Mouse (Mus musculus): ENCODE results near the gene Hrct1. TPM values are rescaled to one million over a fixed set of nuclear protein-coding genes. Genes with fewer than 3 reads are reported as not detected.

The Hrct1 gene
- polyA plus RNA-seq, 1 experiment from 2014 or later: 1.0 TPM

- Histone ChIP-seq H3K4me3 (ENCODE audit: low read length) (no peak within 1 kb of the TSS), H3K27ac (ENCODE audit: low read depth, low read length) (no peak within 1 kb of the TSS), H3K9me3 (ENCODE audit: control insufficient read depth, low read length) (no peaks in the 10 kb centered on the region), H3K36me3 (ENCODE audit: control insufficient read depth, insufficient read depth, low read length) (no peaks in the 10 kb centered on the region), H3K4me2 (replicated peaks; ENCODE audit: low read depth, low read length) (no peak within 1 kb of the TSS), H3K9ac (ENCODE audit: low read depth, low read length) (no peak within 1 kb of the TSS), H3K27me3 (ENCODE audit: control insufficient read depth, insufficient read depth, low read length) (no peaks in the 10 kb centered on the region), H3K4me1 (ENCODE audit: control insufficient read depth, insufficient read depth, low read length) (no peaks in the 10 kb centered on the region)
- 91% methylated on average over 6 of the region's 6 CpGs for WGBS
- no peak for ATAC-seq (ENCODE audit: low FRiP score, low TSS enrichment)
These were observed 26.3 kb upstream of the Hrct1 start, which contains the start of gene Olfr70 for GRCm38 (mm10) chr4:43700707-43701106. Gene Olfr70 (minus strand): TSS chr4:43700807.

GRCm38 (mm10) chr4:43703439-43703838 is 23.5 kb upstream of the Hrct1 start:
- H3K36me3 ChIP-seq (ENCODE audit: control insufficient read depth, insufficient read depth, low read length): no peaks in the 10 kb centered on the region
- H3K4me3 ChIP-seq (ENCODE audit: low read length): no peak overlapping the region
- H3K9me3 ChIP-seq (ENCODE audit: control insufficient read depth, low read length): no peaks in the 10 kb centered on the region
- H3K27me3 ChIP-seq (ENCODE audit: control insufficient read depth, insufficient read depth, low read length): no peaks in the 10 kb centered on the region
- H3K27ac ChIP-seq (ENCODE audit: low read depth, low read length): no peak overlapping the region
- ATAC-seq (ENCODE audit: low FRiP score, low TSS enrichment): no peak
- no peak overlapping the region for H3K9ac ChIP-seq (ENCODE audit: low read depth, low read length)
- no peaks in the 10 kb centered on the region for H3K4me1 ChIP-seq (ENCODE audit: control insufficient read depth, insufficient read depth, low read length)
- H3K4me2 ChIP-seq (replicated peaks; ENCODE audit: low read depth, low read length): no peak overlapping the region
- WGBS: 72% methylated on average over 6 of the region's 6 CpGs

GRCm38 (mm10) chr4:43703851-43704250 is 23.1 kb upstream of the Hrct1 start:
- Histone ChIP-seq H3K9me3 (ENCODE audit: control insufficient read depth, low read length) (no peaks in the 10 kb centered on the region), H3K36me3 (ENCODE audit: control insufficient read depth, insufficient read depth, low read length) (no peaks in the 10 kb centered on the region), H3K4me2 (replicated peaks; ENCODE audit: low read depth, low read length) (no peak overlapping the region), H3K9ac (ENCODE audit: low read depth, low read length) (no peak overlapping the region), H3K27ac (ENCODE audit: low read depth, low read length) (no peak overlapping the region), H3K4me3 (ENCODE audit: low read length) (no peak overlapping the region), H3K27me3 (ENCODE audit: control insufficient read depth, insufficient read depth, low read length) (no peaks in the 10 kb centered on the region), H3K4me1 (ENCODE audit: control insufficient read depth, insufficient read depth, low read length) (no peaks in the 10 kb centered on the region)
- 53% methylated on average over 8 of the region's 8 CpGs for WGBS
- no peak for ATAC-seq (ENCODE audit: low FRiP score, low TSS enrichment)

- Histone ChIP-seq H3K9ac (ENCODE audit: low read depth, low read length) (no peak overlapping the region), H3K4me1 (ENCODE audit: control insufficient read depth, insufficient read depth, low read length) (no peaks in the 10 kb centered on the region), H3K4me2 (replicated peaks; ENCODE audit: low read depth, low read length) (no peak overlapping the region), H3K27ac (ENCODE audit: low read depth, low read length) (no peak overlapping the region), H3K36me3 (ENCODE audit: control insufficient read depth, insufficient read depth, low read length) (no peaks in the 10 kb centered on the region), H3K27me3 (ENCODE audit: control insufficient read depth, insufficient read depth, low read length) (no peaks in the 10 kb centered on the region), H3K9me3 (ENCODE audit: control insufficient read depth, low read length) (no peaks in the 10 kb centered on the region), H3K4me3 (ENCODE audit: low read length) (no peak overlapping the region)
- WGBS: 72% methylated on average over 13 of the region's 13 CpGs
- no peak for ATAC-seq (ENCODE audit: low FRiP score, low TSS enrichment)
These were observed 21.0 kb upstream of the Hrct1 start for GRCm38 (mm10) chr4:43705991-43706390.

- ATAC-seq (ENCODE audit: low FRiP score, low TSS enrichment): no peak
- no peak within 1 kb of the TSS for H3K4me3 ChIP-seq (ENCODE audit: low read length)
- no peak within 1 kb of the TSS for H3K4me2 ChIP-seq (replicated peaks; ENCODE audit: low read depth, low read length)
- no peaks in the 10 kb centered on the region for H3K27me3 ChIP-seq (ENCODE audit: control insufficient read depth, insufficient read depth, low read length)
- no peaks in the 10 kb centered on the region for H3K36me3 ChIP-seq (ENCODE audit: control insufficient read depth, insufficient read depth, low read length)
- no peak within 1 kb of the TSS for H3K27ac ChIP-seq (ENCODE audit: low read depth, low read length)
- no peaks in the 10 kb centered on the region for H3K9me3 ChIP-seq (ENCODE audit: control insufficient read depth, low read length)
- no peaks in the 10 kb centered on the region for H3K4me1 ChIP-seq (ENCODE audit: control insufficient read depth, insufficient read depth, low read length)
- H3K9ac ChIP-seq (ENCODE audit: low read depth, low read length): no peak within 1 kb of the TSS
- 68% methylated on average over 6 of the region's 6 CpGs for WGBS
These were observed 17.1 kb upstream of the Hrct1 start, which contains the start of gene Olfr71 for GRCm38 (mm10) chr4:43709869-43710268. Gene Olfr71 (minus strand): TSS chr4:43710255.

- WGBS: 0% methylated on average over 2 of the region's 2 CpGs
- H3K4me1 ChIP-seq (ENCODE audit: control insufficient read depth, insufficient read depth, low read length): no peaks in the 10 kb centered on the region
- no peak overlapping the region for H3K27ac ChIP-seq (ENCODE audit: low read depth, low read length)
- H3K4me3 ChIP-seq (ENCODE audit: low read length): no peak overlapping the region
- no peak overlapping the region for H3K9ac ChIP-seq (ENCODE audit: low read depth, low read length)
- H3K9me3 ChIP-seq (ENCODE audit: control insufficient read depth, low read length): no peaks in the 10 kb centered on the region
- H3K36me3 ChIP-seq (ENCODE audit: control insufficient read depth, insufficient read depth, low read length): no peaks in the 10 kb centered on the region
- no peaks in the 10 kb centered on the region for H3K27me3 ChIP-seq (ENCODE audit: control insufficient read depth, insufficient read depth, low read length)
- no peak overlapping the region for H3K4me2 ChIP-seq (replicated peaks; ENCODE audit: low read depth, low read length)
- ATAC-seq (ENCODE audit: low FRiP score, low TSS enrichment): 0 out of 2 replicates have a peak, but pooled peaks have one; percentile 33
These were observed 15.2 kb upstream of the Hrct1 start for GRCm38 (mm10) chr4:43711821-43712220.

GRCm38 (mm10) chr4:43713652-43714219 is 13.3 kb upstream of the Hrct1 start:
- Histone ChIP-seq H3K36me3 (ENCODE audit: control insufficient read depth, insufficient read depth, low read length) (no peaks in the 10 kb centered on the region), H3K9me3 (ENCODE audit: control insufficient read depth, low read length) (no peaks in the 10 kb centered on the region), H3K4me2 (replicated peaks; ENCODE audit: low read depth, low read length) (no peak overlapping the region), H3K27ac (ENCODE audit: low read depth, low read length) (no peak overlapping the region), H3K4me1 (ENCODE audit: control insufficient read depth, insufficient read depth, low read length) (no peaks in the 10 kb centered on the region), H3K4me3 (ENCODE audit: low read length) (no peak overlapping the region), H3K27me3 (ENCODE audit: control insufficient read depth, insufficient read depth, low read length) (no peaks in the 10 kb centered on the region), H3K9ac (ENCODE audit: low read depth, low read length) (no peak overlapping the region)
- 14% methylated on average over 7 of the region's 7 CpGs for WGBS
- ATAC-seq (ENCODE audit: low FRiP score, low TSS enrichment): 0 out of 2 replicates have a peak, but pooled peaks have one; percentile 24

- WGBS: 76% methylated on average over 13 of the region's 16 CpGs
- Histone ChIP-seq H3K36me3 (ENCODE audit: control insufficient read depth, insufficient read depth, low read length) (no peaks in the 10 kb centered on the region), H3K9ac (ENCODE audit: low read depth, low read length) (no peak overlapping the region), H3K27me3 (ENCODE audit: control insufficient read depth, insufficient read depth, low read length) (no peaks in the 10 kb centered on the region), H3K4me2 (replicated peaks; ENCODE audit: low read depth, low read length) (no peak overlapping the region), H3K4me3 (ENCODE audit: low read length) (no peak overlapping the region), H3K27ac (ENCODE audit: low read depth, low read length) (no peak overlapping the region), H3K9me3 (ENCODE audit: control insufficient read depth, low read length) (no peaks in the 10 kb centered on the region), H3K4me1 (ENCODE audit: control insufficient read depth, insufficient read depth, low read length) (no peaks in the 10 kb centered on the region)
- ATAC-seq (ENCODE audit: low FRiP score, low TSS enrichment): no peak
These were observed 6.3 kb upstream of the Hrct1 start for GRCm38 (mm10) chr4:43720491-43721228.

GRCm38 (mm10) chr4:43722191-43722590 is 4.8 kb upstream of the Hrct1 start:
- Histone ChIP-seq H3K9ac (ENCODE audit: low read depth, low read length) (no peak overlapping the region), H3K27ac (ENCODE audit: low read depth, low read length) (no peak overlapping the region), H3K27me3 (ENCODE audit: control insufficient read depth, insufficient read depth, low read length) (no peaks in the 10 kb centered on the region), H3K4me1 (ENCODE audit: control insufficient read depth, insufficient read depth, low read length) (peaks cover 5% of the 10 kb centered on the region; the same call in 1 of the 2 replicates), H3K4me3 (ENCODE audit: low read length) (no peak overlapping the region), H3K9me3 (ENCODE audit: control insufficient read depth, low read length) (no peaks in the 10 kb centered on the region), H3K36me3 (ENCODE audit: control insufficient read depth, insufficient read depth, low read length) (no peaks in the 10 kb centered on the region), H3K4me2 (replicated peaks; ENCODE audit: low read depth, low read length) (no peak overlapping the region)
- 91% methylated on average over 4 of the region's 4 CpGs for WGBS
- no peak for ATAC-seq (ENCODE audit: low FRiP score, low TSS enrichment)

Data from kidney, embryonic 14.5 days (tissue).